Mouse (Mus musculus): ENCODE data around the gene Mllt10. TPM values are rescaled to one million over a fixed set of nuclear protein-coding genes. Genes with fewer than 3 reads are reported as not detected.

Mllt10 gene
- total RNA-seq, 2 experiments from 2014 or later: 32.6 to 35.1 TPM

- DNase-seq (ENCODE audit: low spot score): no peak
- intact Hi-C loops (cut with DNase I): loop anchor here (2.0 to 5.0 kb wide), 3 partner anchors 13 to 718 kb away; partner anchors contain the start of gene Bmi1
Observed at GRCm38 (mm10) chr2:18049279-18049821, 5.7 kb upstream of the Mllt10 start.

- no peak for DNase-seq (ENCODE audit: low spot score)
- intact Hi-C loops (cut with DNase I): loop anchor here (10.0 kb wide), 1 partner anchor 535 kb away; no protein-coding TSS in a partner anchor
Observed at GRCm38 (mm10) chr2:18050018-18050417, 5.0 kb upstream of the Mllt10 start.

DNA sequence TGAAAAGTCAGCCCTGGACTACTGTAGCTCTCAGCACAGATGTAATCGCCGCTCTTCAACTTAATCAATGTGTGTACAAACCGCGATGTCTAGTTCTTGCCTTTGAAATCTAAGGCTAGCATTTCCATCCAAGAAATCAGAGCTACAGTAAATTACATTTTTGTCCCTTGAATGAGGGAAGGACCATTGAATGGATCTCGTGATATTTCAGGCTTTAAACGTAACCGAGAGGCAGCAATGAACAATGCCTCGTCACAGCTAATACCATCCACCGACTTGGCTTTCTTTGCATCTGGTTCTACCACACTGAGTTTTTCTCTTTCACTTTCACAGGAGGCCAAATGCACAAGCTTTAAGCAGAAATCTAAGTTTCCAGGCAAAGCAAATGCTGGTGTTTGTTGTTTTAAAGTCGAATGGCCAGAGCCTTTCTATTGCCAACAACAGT, 4.5 kb upstream of the Mllt10 start:
- intact Hi-C loops (cut with DNase I): loop anchor here (10.0 kb wide), 1 partner anchor 534 kb away; no protein-coding TSS in a partner anchor
- no peak for DNase-seq (ENCODE audit: low spot score)

DNA sequence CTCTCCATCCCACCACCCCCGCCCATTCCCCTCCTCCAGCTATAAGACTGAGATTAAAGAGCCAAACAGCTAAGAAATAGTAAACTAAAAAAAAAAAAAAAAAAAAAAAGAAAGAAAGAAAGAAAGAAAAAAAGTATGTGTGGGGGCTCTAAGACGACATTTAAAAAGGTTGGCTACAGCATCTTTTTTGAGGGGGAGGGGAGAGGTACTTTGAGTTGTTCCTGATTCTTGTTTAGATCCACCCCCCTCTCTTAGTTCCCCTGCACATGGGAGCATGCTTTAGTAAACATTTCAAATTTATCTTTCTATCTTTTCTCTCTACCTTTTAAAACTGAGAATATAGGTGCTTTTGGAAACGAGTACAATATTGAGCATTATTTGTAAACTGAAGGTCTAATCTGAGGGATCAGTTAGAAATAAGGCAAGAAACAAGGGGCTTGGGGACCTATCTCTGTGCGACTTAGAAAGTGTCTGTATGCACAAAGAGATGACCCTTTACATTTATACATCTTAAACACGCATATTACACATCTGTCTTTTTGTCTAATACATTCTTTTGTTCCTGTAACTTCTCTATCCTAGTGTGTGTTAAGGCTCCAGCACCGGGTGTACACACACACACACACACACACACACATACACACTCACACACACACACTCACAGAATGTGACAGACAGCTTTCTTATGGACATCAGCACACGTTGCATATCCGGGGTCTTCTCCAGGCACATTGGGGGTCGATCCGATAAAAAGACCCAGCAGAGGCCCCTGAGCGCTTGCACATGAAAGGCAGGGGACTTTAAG, 3.8 kb upstream of the Mllt10 start:
- intact Hi-C loops (cut with DNase I): loop anchor here (10.0 kb wide), 1 partner anchor 534 kb away; no protein-coding TSS in a partner anchor
- no peak for DNase-seq (ENCODE audit: low spot score)

GRCm38 (mm10) chr2:18051831-18052170, 3.2 kb upstream of the Mllt10 start:
- intact Hi-C loops (cut with DNase I): loop anchor here (10.0 kb wide), 1 partner anchor 533 kb away; no protein-coding TSS in a partner anchor
- DNase-seq (ENCODE audit: low spot score): no peak

DNA sequence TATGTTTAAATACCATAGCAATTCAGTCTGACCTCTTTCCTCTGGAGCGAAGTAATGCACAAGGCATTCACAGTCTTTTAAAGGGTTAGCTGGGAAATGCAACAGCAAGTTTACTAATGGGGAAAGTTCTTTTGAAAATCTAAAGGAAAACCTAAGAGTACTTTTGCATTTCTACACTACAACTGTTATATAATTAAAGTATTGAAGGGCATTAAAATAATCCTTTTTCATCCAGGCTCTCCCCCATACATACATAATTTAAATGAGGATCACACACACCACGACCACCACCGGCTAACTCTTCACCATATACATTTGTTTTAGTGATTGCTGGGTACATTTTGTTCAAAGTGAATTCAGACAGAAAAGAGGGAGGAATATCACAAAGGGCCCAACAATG, 2.5 kb upstream of the Mllt10 start:
- intact Hi-C loops (cut with DNase I): loop anchor here (10.0 kb wide), 1 partner anchor 532 kb away; no protein-coding TSS in a partner anchor
- no peak for DNase-seq (ENCODE audit: low spot score)

DNA sequence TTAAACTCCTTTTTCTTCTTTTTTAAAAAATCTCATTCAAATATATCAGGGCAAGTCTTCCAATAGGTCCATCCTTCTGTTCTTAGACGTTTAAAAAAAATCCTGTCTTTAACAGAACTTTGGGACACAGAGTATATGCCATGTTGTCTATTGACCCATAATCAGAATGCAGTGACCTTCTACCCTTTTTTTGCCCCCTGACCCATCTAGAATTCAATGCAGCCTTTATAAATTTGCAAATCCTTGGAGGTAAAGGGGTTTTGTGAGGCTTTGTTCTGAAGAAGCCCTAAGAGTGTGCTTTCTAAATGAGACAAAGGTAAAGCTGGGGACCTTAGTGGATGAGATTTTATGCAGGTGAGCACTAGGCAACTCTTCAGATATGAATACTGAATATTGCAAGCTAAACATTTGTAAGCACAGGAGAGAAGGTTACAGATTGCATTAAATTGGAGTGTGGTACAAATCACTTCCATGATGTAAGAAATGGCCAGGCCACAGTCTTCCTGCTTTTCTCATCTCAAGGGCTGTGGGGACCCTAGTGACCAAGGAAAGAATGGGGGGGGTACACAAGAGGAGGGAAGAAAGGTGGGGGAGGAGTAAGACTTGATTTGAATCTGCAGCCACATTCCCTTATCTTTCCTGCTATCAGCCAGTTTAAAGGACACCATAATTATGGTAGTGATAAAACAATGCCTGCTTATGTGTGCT, 1.6 kb upstream of the Mllt10 start:
- DNase-seq (ENCODE audit: low spot score): no peak
- intact Hi-C loops (cut with DNase I): loop anchor here (10.0 kb wide), 1 partner anchor 531 kb away; no protein-coding TSS in a partner anchor

- intact Hi-C loops (cut with DNase I): loop anchor here (10.0 kb wide), 1 partner anchor 531 kb away; no protein-coding TSS in a partner anchor
- DNase-seq (ENCODE audit: low spot score): peak; percentile 46
Observed at GRCm38 (mm10) chr2:18053951-18054530, 996 bp upstream of the Mllt10 start.

- peak; percentile 90 for DNase-seq (ENCODE audit: low spot score)
- intact Hi-C loops (cut with DNase I): loop anchor here (2.0 to 10.0 kb wide), 5 partner anchors 27 to 636 kb away; partner anchors contain the start of genes Bmi1, Dnajc1 and Spag6
Observed at GRCm38 (mm10) chr2:18055929-18056785, 1.1 kb downstream of the Mllt10 start.

- intact Hi-C loops (cut with DNase I): loop anchor here (2.0 to 10.0 kb wide), 5 partner anchors 28 to 635 kb away; partner anchors contain the start of genes Bmi1, Dnajc1 and Spag6
- peak; percentile 98 for DNase-seq (ENCODE audit: low spot score)
Observed at GRCm38 (mm10) chr2:18056786-18057255, 1.8 kb downstream of the Mllt10 start.

- intact Hi-C loops (cut with DNase I): loop anchor here (2.0 to 10.0 kb wide), 5 partner anchors 29 to 635 kb away; partner anchors contain the start of genes Bmi1, Dnajc1 and Spag6
- DNase-seq (ENCODE audit: low spot score): peak; percentile 58
Observed at GRCm38 (mm10) chr2:18057336-18058145, 2.5 kb downstream of the Mllt10 start.

GRCm38 (mm10) chr2:18058146-18058708, 3.2 kb downstream of the Mllt10 start:
- no peak for DNase-seq (ENCODE audit: low spot score)
- intact Hi-C loops (cut with DNase I): loop anchor here (5.0 to 10.0 kb wide), 3 partner anchors 334 to 634 kb away; partner anchors contain the start of genes Dnajc1 and Spag6

- no peak for DNase-seq (ENCODE audit: low spot score)
- intact Hi-C loops (cut with DNase I): loop anchor here (5.0 to 10.0 kb wide), 3 partner anchors 333 to 633 kb away; partner anchors contain the start of genes Dnajc1 and Spag6
Observed at GRCm38 (mm10) chr2:18059063-18059462, 4.0 kb downstream of the Mllt10 start.

- no peak for DNase-seq (ENCODE audit: low spot score)
Observed at GRCm38 (mm10) chr2:18059891-18060290, 4.9 kb downstream of the Mllt10 start.

DNA sequence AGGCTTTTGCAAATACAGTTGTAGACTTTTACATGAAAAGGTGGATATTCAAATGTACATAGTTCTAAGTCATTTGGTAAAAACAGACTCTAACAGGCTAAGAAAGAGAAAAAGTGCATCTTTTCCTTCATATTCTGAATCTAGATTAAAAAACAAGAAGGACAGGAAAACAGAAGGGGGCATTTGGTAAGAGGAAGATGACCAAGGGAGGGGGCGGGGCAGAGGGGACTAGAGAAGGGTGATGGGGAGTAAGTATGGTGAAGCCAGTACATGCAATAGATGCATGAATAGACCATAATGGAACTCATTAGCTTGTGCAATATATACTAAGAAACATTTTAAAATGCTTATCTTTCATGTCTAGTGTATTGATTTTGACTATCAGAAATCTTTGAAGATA, 5.4 kb downstream of the Mllt10 start:
- no peak for DNase-seq (ENCODE audit: low spot score)

More at GRCm38 (mm10) chr2:18059891-18060290, 4.9 kb downstream of the Mllt10 start:
- intact Hi-C loops (cut with DNase I): loop anchor here (5.0 to 10.0 kb wide), 3 partner anchors 332 to 632 kb away; partner anchors contain the start of genes Dnajc1 and Spag6

DNA sequence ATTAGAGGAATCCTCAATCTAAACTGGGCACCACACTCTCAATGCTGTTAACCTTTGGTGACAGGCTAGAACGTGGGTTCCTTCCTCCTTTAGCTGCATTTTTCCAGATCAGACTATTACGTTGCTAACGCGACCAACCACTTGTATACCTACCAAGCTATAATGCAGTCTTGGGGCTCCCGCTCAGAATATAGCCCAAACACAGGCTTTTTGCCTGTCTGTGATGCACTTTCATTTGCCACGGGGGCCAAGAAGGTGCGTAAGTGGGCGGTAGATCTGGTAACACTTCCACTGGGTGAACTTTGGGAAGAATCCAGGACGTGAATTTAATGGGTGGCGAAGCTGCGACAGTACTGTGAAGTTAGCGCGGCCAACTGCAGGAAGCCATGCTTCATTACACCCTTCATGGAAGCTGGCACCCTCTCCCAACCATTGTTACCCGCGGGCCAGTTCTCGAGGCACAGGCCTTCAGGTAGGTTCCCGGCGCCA, 8.8 kb downstream of the Mllt10 start:
- DNase-seq (ENCODE audit: low spot score): no peak
- intact Hi-C loops (cut with DNase I): loop anchor here (2.0 kb wide), 1 partner anchor 15 kb away; the partner anchor contains the start of gene Skida1

More for the DNA sequence above, 5.4 kb downstream of the Mllt10 start:
- intact Hi-C loops (cut with DNase I): no loop called here

DNA sequence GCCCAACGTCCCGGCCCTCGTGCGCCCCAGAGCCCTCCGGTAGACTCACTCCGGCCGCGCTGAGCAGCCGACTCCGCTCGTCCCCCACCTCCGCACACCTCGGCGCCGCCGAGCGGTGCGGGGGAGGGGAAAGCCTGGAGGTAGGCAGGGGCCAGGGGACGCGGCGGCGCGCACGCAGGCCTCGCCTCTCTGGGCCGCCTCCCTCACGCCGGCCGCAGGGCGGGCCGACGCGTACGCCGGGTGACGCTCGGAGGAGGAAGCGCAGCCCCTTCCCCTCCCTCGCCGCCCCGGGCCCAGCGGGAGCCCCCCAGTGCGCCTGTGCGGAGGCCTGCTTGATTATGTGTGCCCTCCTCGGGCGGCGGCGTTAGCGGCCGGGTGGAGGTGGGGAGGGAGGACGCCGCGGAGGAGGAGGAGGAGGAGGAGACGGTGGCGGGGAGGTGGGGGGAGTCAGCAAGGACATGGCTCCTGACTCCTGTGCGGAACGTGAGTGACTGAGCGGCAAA, 9.4 kb downstream of the Mllt10 start:
- DNase-seq (ENCODE audit: low spot score): peak; percentile 90
- intact Hi-C loops (cut with DNase I): no loop called here

All from heart, postnatal 25 days (tissue).